Mouse (Mus musculus) CH12.LX (cell line): ENCODE measurements around the gene Ap4b1. TPM values are rescaled to one million over a fixed set of nuclear protein-coding genes. Genes with fewer than 3 reads are reported as not detected.

Experiments
- DNase-seq: peaks from one replicate; pipeline ENCODE4 v3.0.0-alpha.2; 2013; ENCODE audit errors: extremely low read depth
- H3K27ac ChIP-seq: 2 replicates; pipeline ENCODE4 v1.5.1; 2012; ENCODE audit warnings: low read depth, mild to moderate bottlenecking, control low read depth, moderate library complexity; ENCODE audit not compliant: insufficient read depth
- H3K27me3 ChIP-seq: replicated peaks from 2 replicates; pipeline ENCODE3; 2012; ENCODE audit warnings: inconsistent platforms
- H3K36me3 ChIP-seq, 2 experiments: replicated peaks in 1 of 2; 2 replicates each; pipeline versions ENCODE3 to v1.6.1; 2012; ENCODE audit warnings: inconsistent platforms in 1 of 2, low read length in 1 of 2, mild to moderate bottlenecking in 1 of 2, mixed read lengths in 1 of 2, moderate library complexity in 1 of 2; ENCODE audit not compliant: control insufficient read depth in 1 of 2, insufficient read depth in 1 of 2
- H3K4me1 ChIP-seq, 2 experiments: 2 replicates each; pipeline ENCODE4 v1.6.1; 2012; ENCODE audit warnings: inconsistent platforms in 1 of 2, moderate library complexity in 1 of 2; ENCODE audit not compliant: insufficient read depth in 2 of 2, control insufficient read depth in 1 of 2
- H3K4me2 ChIP-seq: 2 replicates; pipeline ENCODE4 v1.6.1; 2012; ENCODE audit warnings: low read depth, mild to moderate bottlenecking, control low read depth; ENCODE audit not compliant: poor library complexity, insufficient read depth, severe bottlenecking
- H3K4me3 ChIP-seq, 3 experiments: fragments of 150-350 bp in 1 of 3; sonication (generic) in 1 of 3; replicated peaks in 1 of 3; 2 replicates each; pipeline versions ENCODE3 to v1.5.1; 2011 to 2012; ENCODE audit warnings: low read depth in 2 of 3, low read length in 2 of 3, mild to moderate bottlenecking in 2 of 3, moderate library complexity in 2 of 3, control low read depth in 1 of 3, improper control_type of control experiment in 1 of 3, inconsistent platforms in 1 of 3, mixed read lengths in 1 of 3; ENCODE audit not compliant: poor library complexity in 1 of 3
- H3K79me2 ChIP-seq: replicated peaks from 2 replicates; pipeline ENCODE4 v1.6.1; 2012; ENCODE audit warnings: mild to moderate bottlenecking, moderate library complexity; ENCODE audit not compliant: control insufficient read depth, poor library complexity, insufficient read depth, severe bottlenecking; ENCODE audit errors: extremely low read depth
- H3K9ac ChIP-seq: 2 replicates; pipeline ENCODE4 v1.6.1; 2012; ENCODE audit warnings: low read depth, mild to moderate bottlenecking, control low read depth, moderate library complexity; ENCODE audit not compliant: insufficient read depth
- H3K9me3 ChIP-seq: replicated peaks from 2 replicates; pipeline ENCODE3; 2012; ENCODE audit warnings: low read length, inconsistent platforms, mixed read lengths
- BHLHE40 ChIP-seq: IDR thresholded peaks from 2 replicates; pipeline ENCODE4 v1.6.1; 2011; ENCODE audit warnings: mild to moderate bottlenecking, low read depth, low read length, improper control_type of control experiment
- CHD1 ChIP-seq: IDR thresholded peaks from 2 replicates; pipeline ENCODE4 v1.6.1; 2012; ENCODE audit warnings: low read depth, low read length, improper control_type of control experiment, inconsistent platforms
- CTCF ChIP-seq, 2 experiments: IDR thresholded peaks in 1 of 2; conservative IDR thresholded peaks in 1 of 2; 2 replicates each; pipeline ENCODE4 v1.5.1; 2011 to 2012; ENCODE audit warnings: low read depth in 2 of 2, low read length in 2 of 2, improper control_type of control experiment in 1 of 2, inconsistent platforms in 1 of 2, mild to moderate bottlenecking in 1 of 2, moderate library complexity in 1 of 2
- E2F4 ChIP-seq: IDR thresholded peaks from 2 replicates; pipeline ENCODE4 v1.6.1; 2011; ENCODE audit warnings: low read depth, low read length, improper control_type of control experiment; ENCODE audit not compliant: insufficient replicate concordance
- ELF1 ChIP-seq: IDR thresholded peaks from 2 replicates; pipeline ENCODE4 v1.6.1; 2014; ENCODE audit warnings: low read depth, mild to moderate bottlenecking, inconsistent platforms, low read length, improper control_type of control experiment
- EP300 ChIP-seq: IDR thresholded peaks from 2 replicates; pipeline ENCODE4 v1.6.1; 2011; ENCODE audit warnings: low read length, improper control_type of control experiment
- ETS1 ChIP-seq: conservative IDR thresholded peaks from 2 replicates; pipeline ENCODE4 v1.6.1; 2012; ENCODE audit warnings: low read depth, mild to moderate bottlenecking, inconsistent platforms, low read length, improper control_type of control experiment, moderate library complexity
- HCFC1 ChIP-seq: IDR thresholded peaks from 2 replicates; pipeline ENCODE4 v1.6.1; 2012; ENCODE audit warnings: low read depth, mild to moderate bottlenecking, inconsistent platforms, low read length, improper control_type of control experiment
- IRF4 ChIP-seq: IDR thresholded peaks from 2 replicates; pipeline ENCODE4 v1.6.1; 2014; ENCODE audit warnings: low read depth, mild to moderate bottlenecking, inconsistent platforms, low read length, improper control_type of control experiment
- JUND ChIP-seq: conservative IDR thresholded peaks from 2 replicates; pipeline ENCODE4 v1.6.1; 2011; ENCODE audit warnings: low read depth, low read length, improper control_type of control experiment
- MYC ChIP-seq: IDR thresholded peaks from 2 replicates; pipeline ENCODE4 v1.6.1; 2011; ENCODE audit warnings: low read depth, mild to moderate bottlenecking, improper control_type of control experiment, low read length
- NELFE ChIP-seq: IDR thresholded peaks from 2 replicates; pipeline ENCODE4 v1.6.1; 2011; ENCODE audit warnings: low read depth, low read length, improper control_type of control experiment
- PAX5 ChIP-seq: IDR thresholded peaks from 2 replicates; pipeline ENCODE4 v1.6.1; 2012; ENCODE audit warnings: low read length, inconsistent platforms, mixed read lengths
- RAD21 ChIP-seq: IDR thresholded peaks from 2 replicates; pipeline ENCODE4 v1.6.1; 2011; ENCODE audit warnings: low read depth, mild to moderate bottlenecking, low read length, improper control_type of control experiment, moderate library complexity
- RCOR1 ChIP-seq: conservative IDR thresholded peaks from 2 replicates; pipeline ENCODE4 v1.6.1; 2012; ENCODE audit warnings: low read depth, mild to moderate bottlenecking, inconsistent platforms, low read length, improper control_type of control experiment
- TCF12 ChIP-seq: IDR thresholded peaks from 2 replicates; pipeline ENCODE4 v1.6.1; 2014; ENCODE audit warnings: low read depth, mild to moderate bottlenecking, inconsistent platforms, low read length, improper control_type of control experiment
- UBTF ChIP-seq: IDR thresholded peaks from 2 replicates; pipeline ENCODE4 v1.6.1; 2012; ENCODE audit warnings: low read depth, mild to moderate bottlenecking, inconsistent platforms, low read length, improper control_type of control experiment, moderate library complexity
- ZC3H11A ChIP-seq: IDR thresholded peaks from 2 replicates; pipeline ENCODE4 v1.6.1; 2012; ENCODE audit warnings: low read depth, mild to moderate bottlenecking, inconsistent platforms, low read length, improper control_type of control experiment
- ZMIZ1 ChIP-seq: IDR thresholded peaks from 2 replicates; pipeline ENCODE4 v1.6.1; 2012; ENCODE audit warnings: low read depth, mild to moderate bottlenecking, inconsistent platforms, low read length, improper control_type of control experiment
- dilution Hi-C: fragments of 300-500 bp; cut with MboI; formaldehyde crosslinking; loops from 2 replicates; pipeline ENCODE4 v1.14.3; 2020; ENCODE audit warnings: low sequenced_read_pairs; ENCODE audit not compliant: extremely low pct_unique_long_range_greater_than_20kb, extremely low pct_ligation_motif_present
- in situ Hi-C: fragments of 300-500 bp; cut with MboI; formaldehyde crosslinking; loops from 3 replicates; pipeline ENCODE4 v1.14.3; 2019; ENCODE audit warnings: low sequenced_read_pairs, low pct_ligation_motif_present, low pct_unique_long_range_greater_than_20kb, mixed read lengths
- polyA plus RNA-seq: library from polyadenylated mRNA; unstranded; fragments of >175 nt; gene quantifications from 2 replicates; pipeline ENCODE4 v1.2.1, GENCODE M21; 2012; ENCODE audit warnings: low read depth; ENCODE audit not compliant: insufficient read length
- total RNA-seq, 2 experiments: library from RNA; depleted of rRNA; stranded (reverse); fragments of 300-350 nt in 1 of 2; fragments of >200 nt in 1 of 2; gene quantifications; 2 replicates each; pipeline ENCODE4 v1.2.3; 2012 to 2014

Ap4b1 gene
- total and polyA plus RNA-seq, 3 experiments, result 19.8 to 31.9 (median 23.1) TPM

GRCm38 (mm10) chr3:103778660-103779059 is 30.7 kb upstream of the Ap4b1 start:
- no peak for DNase-seq
- dilution Hi-C loops, result no loop called here
- in situ Hi-C loops, result no loop called here
- peak overlapping the region; percentile 81 for H3K27ac ChIP-seq
- peaks cover 83% of the 10 kb centered on the region for H3K79me2 ChIP-seq
- peak overlapping the region; percentile 62 for H3K4me2 ChIP-seq
- no peak overlapping the region for H3K4me3 ChIP-seq
- TF ChIP-seq IRF4, result peak; percentile 56; the same call in 1 of the 2 replicates
- TF ChIP-seq UBTF, result 0 out of 2 replicates have a peak, but pooled peaks have one; percentile 17
- TF ChIP-seq ETS1, result no peak
- H3K9me3 ChIP-seq, result no peaks in the 10 kb centered on the region
- peak overlapping the region; percentile 59 for H3K9ac ChIP-seq
- H3K27me3 ChIP-seq, result no peaks in the 10 kb centered on the region
- H3K36me3 ChIP-seq, result peaks cover 15 to 27% of the 10 kb centered on the region in 2 experiments
- H3K4me1 ChIP-seq, result peaks cover 33 to 84% of the 10 kb centered on the region in 2 experiments

- Histone ChIP-seq H3K4me1 (peaks cover 33 to 85% of the 10 kb centered on the region in 2 experiments), H3K4me3 (no peak overlapping the region), H3K36me3 (peaks cover 15 to 24% of the 10 kb centered on the region in 2 experiments), H3K9ac (peak overlapping the region; percentile 59), H3K4me2 (peak overlapping the region; percentile 62), H3K9me3 (no peaks in the 10 kb centered on the region), H3K27me3 (no peaks in the 10 kb centered on the region), H3K79me2 (peaks cover 83% of the 10 kb centered on the region), H3K27ac (peak overlapping the region; percentile 30; the same call in 1 of the 2 replicates)
- in situ Hi-C loops (no loop called here), dilution Hi-C loops (no loop called here)
- peak; percentile 5; the same call in 1 of the 2 replicates for TF ChIP-seq EP300
- 0 out of 2 replicates have a peak, but pooled peaks have one; percentile 35 for TF ChIP-seq BHLHE40
- TF ChIP-seq E2F4, result 0 out of 2 replicates have a peak, but pooled peaks have one; percentile 42
- no peak for TF ChIP-seq NELFE
- DNase-seq, result no peak
Observed at GRCm38 (mm10) chr3:103779183-103779582, 30.1 kb upstream of the Ap4b1 start.

- in situ Hi-C loops, result no loop called here
- H3K27ac ChIP-seq, result peak overlapping the region; percentile 51
Observed at GRCm38 (mm10) chr3:103780271-103780670, 29.0 kb upstream of the Ap4b1 start.

More at GRCm38 (mm10) chr3:103780271-103780670, 29.0 kb upstream of the Ap4b1 start:
- Histone ChIP-seq H3K9me3 (no peaks in the 10 kb centered on the region), H3K79me2 (peaks cover 89% of the 10 kb centered on the region), H3K27me3 (no peaks in the 10 kb centered on the region), H3K4me1 (peaks cover 33 to 89% of the 10 kb centered on the region in 2 experiments), H3K9ac (peak overlapping the region; percentile 59; the same call in 1 of the 2 replicates), H3K4me3 (no peak overlapping the region), H3K4me2 (peak overlapping the region; percentile 8), H3K36me3 (peaks cover 15 to 21% of the 10 kb centered on the region in 2 experiments)
- no peak for DNase-seq
- dilution Hi-C loops, result no loop called here
- TF ChIP-seq IRF4, result no peak
- TF ChIP-seq TCF12, result no peak
- TF ChIP-seq RCOR1, result no peak
- no peak for TF ChIP-seq CHD1
- TF ChIP-seq ELF1, result no peak
- TF ChIP-seq E2F4, result no peak
- TF ChIP-seq UBTF, result no peak
- no peak for TF ChIP-seq ZC3H11A
- TF ChIP-seq ZMIZ1, result no peak
- TF ChIP-seq HCFC1, result no peak
- TF ChIP-seq JUND, result no peak
- TF ChIP-seq CTCF (conservative IDR thresholded peaks at IDR 0.05 in 1 of 2, IDR thresholded peaks at IDR 0.05 in 1 of 2; ENCODE audit: low read depth in 2 of 2, low read length in 2 of 2), result no peak
- no peak for TF ChIP-seq MYC
- TF ChIP-seq RAD21, result no peak
- TF ChIP-seq PAX5, result no peak
